Mouse (Mus musculus): ENCODE data around the gene Clhc1. TPM values are rescaled to one million over a fixed set of nuclear protein-coding genes. Genes with fewer than 3 reads are reported as not detected.

The Clhc1 gene
- polyA plus RNA-seq, 1 experiment, result not detected

- H3K4me3 ChIP-seq (replicated peaks; ENCODE audit: control insufficient read depth, low read depth, low read length), result no peak overlapping the region
- TF ChIP-seq POLR2A (IDR thresholded peaks at IDR 0.05; ENCODE audit: borderline replicate concordance, control insufficient read depth, low read depth, low read length) (no peak), CTCF (IDR thresholded peaks at IDR 0.05; ENCODE audit: control insufficient read depth, insufficient read depth, low read length) (no peak)
- H3K27ac ChIP-seq (ENCODE audit: control insufficient read depth, insufficient read depth, low read depth, low read length, poor library complexity), result no peak overlapping the region
- H3K4me1 ChIP-seq (ENCODE audit: control insufficient read depth, insufficient read depth, low read length), result no peaks in the 10 kb centered on the region
These were observed 31.9 kb downstream of the Clhc1 start for GRCm38 (mm10) chr11:29579610-29580009.

GRCm38 (mm10) chr11:29595217-29595616 lies 47.5 kb downstream of the Clhc1 start:
- Histone ChIP-seq H3K27ac (ENCODE audit: control insufficient read depth, insufficient read depth, low read depth, low read length, poor library complexity) (no peak overlapping the region), H3K4me1 (ENCODE audit: control insufficient read depth, insufficient read depth, low read length) (no peaks in the 10 kb centered on the region), H3K4me3 (replicated peaks; ENCODE audit: control insufficient read depth, low read depth, low read length) (no peak overlapping the region)
- TF ChIP-seq CTCF (IDR thresholded peaks at IDR 0.05; ENCODE audit: control insufficient read depth, insufficient read depth, low read length), result no peak
- no peak for TF ChIP-seq POLR2A (IDR thresholded peaks at IDR 0.05; ENCODE audit: borderline replicate concordance, control insufficient read depth, low read depth, low read length)

GRCm38 (mm10) chr11:29597159-29597558 lies 49.4 kb downstream of the Clhc1 start:
- TF ChIP-seq POLR2A (IDR thresholded peaks at IDR 0.05; ENCODE audit: borderline replicate concordance, control insufficient read depth, low read depth, low read length) (no peak), CTCF (IDR thresholded peaks at IDR 0.05; ENCODE audit: control insufficient read depth, insufficient read depth, low read length) (no peak)
- Histone ChIP-seq H3K4me3 (replicated peaks; ENCODE audit: control insufficient read depth, low read depth, low read length) (no peak overlapping the region), H3K4me1 (ENCODE audit: control insufficient read depth, insufficient read depth, low read length) (no peaks in the 10 kb centered on the region), H3K27ac (ENCODE audit: control insufficient read depth, insufficient read depth, low read depth, low read length, poor library complexity) (no peak overlapping the region)

- Histone ChIP-seq H3K4me1 (ENCODE audit: control insufficient read depth, insufficient read depth, low read length) (no peaks in the 10 kb centered on the region), H3K27ac (ENCODE audit: control insufficient read depth, insufficient read depth, low read depth, low read length, poor library complexity) (no peak overlapping the region), H3K4me3 (replicated peaks; ENCODE audit: control insufficient read depth, low read depth, low read length) (no peak overlapping the region)
- no peak for TF ChIP-seq POLR2A (IDR thresholded peaks at IDR 0.05; ENCODE audit: borderline replicate concordance, control insufficient read depth, low read depth, low read length)
- no peak for TF ChIP-seq CTCF (IDR thresholded peaks at IDR 0.05; ENCODE audit: control insufficient read depth, insufficient read depth, low read length)
These were observed 51.2 kb downstream of the Clhc1 start for GRCm38 (mm10) chr11:29599000-29599399.

GRCm38 (mm10) chr11:29603581-29603980 lies 55.8 kb downstream of the Clhc1 start:
- WGBS, result 73% methylated on average over 2 of the region's 2 CpGs
- no peaks in the 10 kb centered on the region for H3K4me1 ChIP-seq (ENCODE audit: control insufficient read depth, insufficient read depth, low read length)
- no peak overlapping the region for H3K4me3 ChIP-seq (replicated peaks; ENCODE audit: control insufficient read depth, low read depth, low read length)
- TF ChIP-seq POLR2A (IDR thresholded peaks at IDR 0.05; ENCODE audit: borderline replicate concordance, control insufficient read depth, low read depth, low read length), result no peak
- H3K27ac ChIP-seq (ENCODE audit: control insufficient read depth, insufficient read depth, low read depth, low read length, poor library complexity), result no peak overlapping the region

GRCm38 (mm10) chr11:29607465-29607990 lies 59.8 kb downstream of the Clhc1 start:
- no peaks in the 10 kb centered on the region for H3K4me1 ChIP-seq (ENCODE audit: control insufficient read depth, insufficient read depth, low read length)
- TF ChIP-seq CTCF (IDR thresholded peaks at IDR 0.05; ENCODE audit: control insufficient read depth, insufficient read depth, low read length) (no peak), POLR2A (IDR thresholded peaks at IDR 0.05; ENCODE audit: borderline replicate concordance, control insufficient read depth, low read depth, low read length) (no peak)
- 81% methylated on average over 2 of the region's 2 CpGs for WGBS
- no peak overlapping the region for H3K4me3 ChIP-seq (replicated peaks; ENCODE audit: control insufficient read depth, low read depth, low read length)
- no peak overlapping the region for H3K27ac ChIP-seq (ENCODE audit: control insufficient read depth, insufficient read depth, low read depth, low read length, poor library complexity)

GRCm38 (mm10) chr11:29609756-29610468 lies 62.2 kb downstream of the Clhc1 start:
- Histone ChIP-seq H3K4me1 (ENCODE audit: control insufficient read depth, insufficient read depth, low read length) (no peaks in the 10 kb centered on the region), H3K4me3 (replicated peaks; ENCODE audit: control insufficient read depth, low read depth, low read length) (no peak overlapping the region), H3K27ac (ENCODE audit: control insufficient read depth, insufficient read depth, low read depth, low read length, poor library complexity) (no peak overlapping the region)
- WGBS, result 64% methylated on average over 5 of the region's 5 CpGs
- TF ChIP-seq POLR2A (IDR thresholded peaks at IDR 0.05; ENCODE audit: borderline replicate concordance, control insufficient read depth, low read depth, low read length), result no peak
- no peak for TF ChIP-seq CTCF (IDR thresholded peaks at IDR 0.05; ENCODE audit: control insufficient read depth, insufficient read depth, low read length)

GRCm38 (mm10) chr11:29612007-29612406 lies 64.3 kb downstream of the Clhc1 start:
- no peaks in the 10 kb centered on the region for H3K4me1 ChIP-seq (ENCODE audit: control insufficient read depth, insufficient read depth, low read length)
- no peak overlapping the region for H3K27ac ChIP-seq (ENCODE audit: control insufficient read depth, insufficient read depth, low read depth, low read length, poor library complexity)
- TF ChIP-seq CTCF (IDR thresholded peaks at IDR 0.05; ENCODE audit: control insufficient read depth, insufficient read depth, low read length), result no peak
- no peak for TF ChIP-seq POLR2A (IDR thresholded peaks at IDR 0.05; ENCODE audit: borderline replicate concordance, control insufficient read depth, low read depth, low read length)
- no peak overlapping the region for H3K4me3 ChIP-seq (replicated peaks; ENCODE audit: control insufficient read depth, low read depth, low read length)

Measured in bone marrow, adult 2 months (tissue).